Mouse (Mus musculus) central nervous system, embryonic 11.5 days (tissue): ENCODE results near the gene Podn. TPM values are rescaled to one million over a fixed set of nuclear protein-coding genes. Genes with fewer than 3 reads are reported as not detected.

Experiments
- polyA plus RNA-seq: library from polyadenylated mRNA; depleted of rRNA; stranded (reverse); fragments of >200 nt; gene quantifications from 2 replicates; pipeline ENCODE4 v1.2.3, GENCODE M21; 2012; rRNA removed

The Podn gene
- 2.1 and 3.1 TPM in 2 replicates for polyA plus RNA-seq

GRCm38 (mm10) chr4:108096345-108096744, at the start of gene Podn:
Gene Podn (minus strand): TSS chr4:108096445.

GRCm38 (mm10) chr4:108144880-108145279, 48.6 kb upstream of the Podn start, which contains the start of gene Scp2:
Gene Scp2 (minus strand): TSS chr4:108144998.

GRCm38 (mm10) chr4:107967966-107968682, 128.1 kb downstream of the Podn start, which contains the start of gene Slc1a7:
Gene Slc1a7 (plus strand): TSS chr4:107968332.

Other genes with a start within 250 kb of the Podn start
- 235 and 322 TPM in 2 replicates for gene Magoh, start 216.7 kb downstream of the Podn start, polyA plus RNA-seq
- 148 and 152 TPM in 2 replicates for gene 0610037L13Rik, start 206.6 kb downstream of the Podn start, polyA plus RNA-seq
- 21.6 and 24.9 TPM in 2 replicates for gene Cpt2, start 172.8 kb downstream of the Podn start, polyA plus RNA-seq
- 0.05 TPM in 1 of 2 replicates, not detected in the other for gene Slc1a7, start 128.1 kb downstream of the Podn start, polyA plus RNA-seq
- gene Scp2, start 48.6 kb upstream of the Podn start, polyA plus RNA-seq = 157 and 327 TPM in 2 replicates
- 23.3 and 29.7 TPM in 2 replicates for gene Echdc2, start 69.0 kb upstream of the Podn start, polyA plus RNA-seq
- 0.02 and 0.15 TPM in 2 replicates for gene Zyg11a, start 121.6 kb upstream of the Podn start, polyA plus RNA-seq
- gene Zyg11b, start 204.7 kb upstream of the Podn start, polyA plus RNA-seq = 20.2 and 26.9 TPM in 2 replicates
- gene Coa7, start 231.7 kb upstream of the Podn start, polyA plus RNA-seq = 27.0 and 62.0 TPM in 2 replicates